Mouse (Mus musculus) E14TG2a.4 (cell line): ENCODE measurements around the gene Fem1a.

ENCODE experiments used
- CTCF ChIP-seq: conservative IDR thresholded peaks from 2 replicates; pipeline ENCODE4 v1.5.1; 2014; ENCODE audit warnings: low read length
- NANOG ChIP-seq: IDR thresholded peaks from 2 replicates; pipeline ENCODE4 v1.6.1; 2014; ENCODE audit warnings: borderline replicate concordance, low read length, mixed read lengths
- POU5F1 ChIP-seq: IDR thresholded peaks from 2 replicates; pipeline ENCODE4 v1.6.1; 2014; ENCODE audit warnings: low read length, borderline replicate concordance

DNA sequence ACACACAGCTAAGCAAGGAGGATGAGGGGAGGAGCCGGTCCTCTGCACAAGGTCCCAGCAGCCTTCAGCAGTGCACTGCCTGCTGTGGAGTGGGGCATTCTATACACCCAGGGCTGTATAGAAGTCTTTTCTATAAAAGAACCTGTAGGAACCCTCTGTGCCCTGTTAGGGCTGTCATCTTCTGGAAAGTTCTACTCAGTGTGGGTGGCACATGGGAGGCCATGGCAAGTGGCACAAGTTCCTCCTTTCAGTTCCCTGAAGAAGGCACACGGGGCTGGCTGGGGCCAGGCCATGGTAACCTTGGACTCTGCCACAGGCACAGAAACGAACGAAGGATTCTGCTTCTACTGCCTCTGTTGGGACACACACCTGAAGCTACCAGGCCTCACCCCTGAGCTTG, 8.4 kb downstream of the Fem1a start:
- TF ChIP-seq CTCF, result no peak
- no peak for TF ChIP-seq NANOG
- TF ChIP-seq POU5F1, result no peak
